Mouse (Mus musculus) thymus, adult 2 months (tissue): Measurements from ENCODE around the gene Ece1. TPM values are rescaled to one million over a fixed set of nuclear protein-coding genes. Genes with fewer than 3 reads are reported as not detected.

Source experiments
- DNase-seq: peaks from one replicate; pipeline ENCODE4 v3.0.0; 2021
- H3K27ac ChIP-seq: fragments of 200-500 bp; 2 replicates; pipeline ENCODE4 v1.5.1; 2012; ENCODE audit warnings: low read length, control low read depth; ENCODE audit not compliant: control insufficient read depth, insufficient read depth
- H3K27me3 ChIP-seq: fragments of 200-500 bp; 2 replicates; pipeline ENCODE4 v1.6.1; 2012; ENCODE audit warnings: mild to moderate bottlenecking, low read length, moderate library complexity, mixed read lengths; ENCODE audit not compliant: control insufficient read depth, insufficient read depth
- H3K36me3 ChIP-seq: fragments of 200-500 bp; 2 replicates; pipeline ENCODE4 v1.6.1; 2012; ENCODE audit warnings: mild to moderate bottlenecking, low read length, moderate library complexity; ENCODE audit not compliant: control insufficient read depth, insufficient read depth
- H3K4me1 ChIP-seq: fragments of 200-500 bp; replicated peaks from 2 replicates; pipeline ENCODE4 v1.6.1; 2012; ENCODE audit warnings: low read length; ENCODE audit not compliant: control insufficient read depth, insufficient read depth
- H3K4me3 ChIP-seq: fragments of 200-500 bp; 2 replicates; pipeline ENCODE4 v1.5.1; 2012; ENCODE audit warnings: mild to moderate bottlenecking, low read length, control low read depth, moderate library complexity; ENCODE audit not compliant: control insufficient read depth, insufficient read depth
- CTCF ChIP-seq: fragments of 200-500 bp; IDR thresholded peaks from 2 replicates; pipeline ENCODE4 v1.5.1; 2012; ENCODE audit warnings: mild to moderate bottlenecking, control low read depth, low read length, moderate library complexity, borderline replicate concordance; ENCODE audit not compliant: control insufficient read depth, poor library complexity, insufficient read depth; ENCODE audit errors: extremely low read depth
- POLR2A ChIP-seq: fragments of 200-500 bp; IDR thresholded peaks from 2 replicates; pipeline ENCODE4 v1.6.1; 2012; ENCODE audit warnings: mild to moderate bottlenecking, low read length, control low read depth, moderate library complexity; ENCODE audit not compliant: control insufficient read depth, poor library complexity, insufficient read depth; ENCODE audit errors: extremely low read depth
- WGBS: fragments of 180-500 bp; shearing (Covaris S2); methylation state at CpG from one replicate; pipeline ENCODE4 v1.1.7; 2018; 5-methylcytosine and 5-hydroxymethylcytosine counted together
- polyA plus RNA-seq: library from polyadenylated mRNA; depleted of rRNA; stranded (reverse); fragments of >200 nt; gene quantifications from 2 replicates; pipeline ENCODE4 v1.2.3, GENCODE M21; 2012

The Ece1 gene
- polyA plus RNA-seq, 1 experiment = 27.3 TPM

GRCm38 (mm10) chr4:137850161-137850560 is 11.9 kb upstream of the Ece1 start:
- Histone ChIP-seq H3K27ac (no peak overlapping the region), H3K36me3 (no peaks in the 10 kb centered on the region), H3K4me1 (peaks cover 12% of the 10 kb centered on the region), H3K27me3 (no peaks in the 10 kb centered on the region), H3K4me3 (no peak overlapping the region)
- WGBS = 97% methylated on average over 6 of the region's 6 CpGs
- TF ChIP-seq POLR2A (no peak), CTCF (no peak)
- DNase-seq = no peak

- WGBS = 58% methylated on average over 2 of the region's 2 CpGs
- TF ChIP-seq CTCF (peak; percentile 69; the same call in 1 of the 2 replicates), POLR2A (no peak)
- no peaks in the 10 kb centered on the region for H3K27me3 ChIP-seq
- no peaks in the 10 kb centered on the region for H3K36me3 ChIP-seq
- peak; percentile 51 for DNase-seq
- H3K4me3 ChIP-seq = no peak overlapping the region
- H3K27ac ChIP-seq = no peak overlapping the region
- H3K4me1 ChIP-seq = peaks cover 25% of the 10 kb centered on the region
Measured at GRCm38 (mm10) chr4:137851484-137851883, 10.6 kb upstream of the Ece1 start.

GRCm38 (mm10) chr4:137853822-137854221 is 8.2 kb upstream of the Ece1 start:
- no peak for DNase-seq
- peaks cover 26% of the 10 kb centered on the region for H3K4me1 ChIP-seq

GRCm38 (mm10) chr4:137855741-137856341 is 6.2 kb upstream of the Ece1 start:
- Histone ChIP-seq H3K27me3 (no peaks in the 10 kb centered on the region), H3K4me1 (peaks cover 34% of the 10 kb centered on the region), H3K4me3 (no peak overlapping the region), H3K36me3 (no peaks in the 10 kb centered on the region), H3K27ac (no peak overlapping the region; the same call in 1 of the 2 replicates)
- 38% methylated on average over 9 of the region's 9 CpGs for WGBS
- no peak for TF ChIP-seq CTCF
- TF ChIP-seq POLR2A = no peak
- DNase-seq = peak; percentile 60

More at GRCm38 (mm10) chr4:137853822-137854221, 8.2 kb upstream of the Ece1 start:
- H3K27me3 ChIP-seq = no peaks in the 10 kb centered on the region
- TF ChIP-seq CTCF (no peak), POLR2A (no peak)
- H3K4me3 ChIP-seq = no peak overlapping the region
- H3K27ac ChIP-seq = no peak overlapping the region
- no peaks in the 10 kb centered on the region for H3K36me3 ChIP-seq
- 42% methylated on average over 6 of the region's 6 CpGs for WGBS

GRCm38 (mm10) chr4:137857116-137857515 is 4.9 kb upstream of the Ece1 start:
- peak; percentile 72 for DNase-seq
- TF ChIP-seq CTCF = peak; percentile 75
- no peak for TF ChIP-seq POLR2A
- H3K27me3 ChIP-seq = no peaks in the 10 kb centered on the region
- H3K4me1 ChIP-seq = peaks cover 36% of the 10 kb centered on the region
- H3K27ac ChIP-seq = no peak overlapping the region
- H3K36me3 ChIP-seq = no peaks in the 10 kb centered on the region
- WGBS = 71% methylated on average over 7 of the region's 7 CpGs
- no peak overlapping the region for H3K4me3 ChIP-seq

- no peak for TF ChIP-seq POLR2A
- no peaks in the 10 kb centered on the region for H3K27me3 ChIP-seq
- H3K27ac ChIP-seq = no peak overlapping the region
- H3K4me3 ChIP-seq = no peak overlapping the region
- no peak for DNase-seq
- H3K36me3 ChIP-seq = no peaks in the 10 kb centered on the region
- H3K4me1 ChIP-seq = peaks cover 46% of the 10 kb centered on the region
- 93% methylated on average over 2 of the region's 2 CpGs for WGBS
Measured at GRCm38 (mm10) chr4:137858371-137858770, 3.7 kb upstream of the Ece1 start.

GRCm38 (mm10) chr4:137861461-137862011 is 501 bp upstream of the Ece1 start:
- DNase-seq = peak; percentile 76
- H3K4me1 ChIP-seq = peaks cover 46% of the 10 kb centered on the region

More at GRCm38 (mm10) chr4:137861461-137862011, 501 bp upstream of the Ece1 start:
- no peak; the same call in 1 of the 2 replicates for TF ChIP-seq POLR2A
- TF ChIP-seq CTCF = no peak
- no peaks in the 10 kb centered on the region for H3K27me3 ChIP-seq
- peak overlapping the region; percentile 61 for H3K4me3 ChIP-seq
- H3K36me3 ChIP-seq = no peaks in the 10 kb centered on the region
- peak overlapping the region; percentile 86 for H3K27ac ChIP-seq
- WGBS = under 1% methylated on average over 17 of the region's 17 CpGs
